Mouse (Mus musculus): Measurements from ENCODE around the gene Vmn1r189.

DNA sequence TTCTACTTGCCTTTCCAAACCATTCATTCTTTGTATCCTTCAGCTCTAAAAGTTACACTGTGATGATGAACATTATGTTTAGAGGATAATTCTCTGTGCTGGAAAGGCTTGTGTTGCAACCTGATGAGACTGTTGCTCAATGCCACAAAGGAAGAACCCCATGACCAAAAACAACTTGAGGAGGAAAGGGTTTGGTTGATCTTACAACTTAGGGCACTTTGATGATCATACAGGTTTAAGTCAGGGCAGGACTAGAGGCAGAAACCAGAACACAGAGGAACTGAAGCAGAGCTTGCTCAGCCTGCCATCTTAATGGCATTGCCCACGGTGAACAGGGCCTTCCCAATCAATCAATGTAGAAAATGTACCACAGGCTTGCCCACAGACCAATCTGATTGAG, 44.2 kb downstream of the Vmn1r189 start:
- TF ChIP-seq EP300 (IDR thresholded peaks at IDR 0.05; ENCODE audit: insufficient read depth, low read depth, low read length) (no peak), CTCF (IDR thresholded peaks at IDR 0.05; ENCODE audit: low read depth, low read length) (no peak), POLR2A (IDR thresholded peaks at IDR 0.05; ENCODE audit: insufficient read depth, low read length) (no peak)

Measured in ES-Bruce4 (cell line).